Mouse (Mus musculus): ENCODE measurements around the gene Ptpra.

The Ptpra gene

GRCm38 (mm10) chr2:130439840-130440480 lies 10.1 kb upstream of the Ptpra start:
- no peak for DNase-seq (ENCODE audit: extremely low spot score, low spot score)

- no peak for DNase-seq (ENCODE audit: extremely low spot score, low spot score)
These were observed 7.9 kb upstream of the Ptpra start for GRCm38 (mm10) chr2:130442162-130442561.

- DNase-seq (ENCODE audit: extremely low spot score, low spot score) = no peak
These were observed 1.6 kb upstream of the Ptpra start for GRCm38 (mm10) chr2:130448449-130448848.

- DNase-seq (ENCODE audit: extremely low spot score, low spot score) = peak; percentile 41
These were observed 871 bp upstream of the Ptpra start for GRCm38 (mm10) chr2:130449021-130449793.

GRCm38 (mm10) chr2:130450434-130450796 lies 337 bp downstream of the Ptpra start:
- DNase-seq (ENCODE audit: extremely low spot score, low spot score) = no peak

- DNase-seq (ENCODE audit: extremely low spot score, low spot score) = no peak
These were observed 1.1 kb downstream of the Ptpra start for GRCm38 (mm10) chr2:130451086-130451726.

GRCm38 (mm10) chr2:130451727-130452090 lies 1.6 kb downstream of the Ptpra start:
- DNase-seq (ENCODE audit: extremely low spot score, low spot score) = no peak

GRCm38 (mm10) chr2:130452266-130452665 lies 2.2 kb downstream of the Ptpra start:
- no peak for DNase-seq (ENCODE audit: extremely low spot score, low spot score)

GRCm38 (mm10) chr2:130453421-130453820 lies 3.3 kb downstream of the Ptpra start:
- DNase-seq (ENCODE audit: extremely low spot score, low spot score) = no peak

- no peak for DNase-seq (ENCODE audit: extremely low spot score, low spot score)
These were observed 4.8 kb downstream of the Ptpra start for GRCm38 (mm10) chr2:130454748-130455370.

- no peak for DNase-seq (ENCODE audit: extremely low spot score, low spot score)
These were observed 7.8 kb downstream of the Ptpra start for GRCm38 (mm10) chr2:130457871-130458270.

- DNase-seq (ENCODE audit: extremely low spot score, low spot score) = no peak
These were observed 9.5 kb downstream of the Ptpra start for GRCm38 (mm10) chr2:130459576-130459975.

- DNase-seq (ENCODE audit: extremely low spot score, low spot score) = no peak
These were observed 11.4 kb downstream of the Ptpra start for GRCm38 (mm10) chr2:130461287-130462071.

- DNase-seq (ENCODE audit: extremely low spot score, low spot score) = no peak
These were observed 16.4 kb downstream of the Ptpra start for GRCm38 (mm10) chr2:130466438-130466837.

GRCm38 (mm10) chr2:130469366-130469765 lies 19.3 kb downstream of the Ptpra start:
- DNase-seq (ENCODE audit: extremely low spot score, low spot score) = no peak

- DNase-seq (ENCODE audit: extremely low spot score, low spot score) = no peak
These were observed 19.9 kb downstream of the Ptpra start for GRCm38 (mm10) chr2:130469935-130470334.

GRCm38 (mm10) chr2:130472908-130473510 lies 22.9 kb downstream of the Ptpra start:
- DNase-seq (ENCODE audit: extremely low spot score, low spot score) = no peak

- no peak for DNase-seq (ENCODE audit: extremely low spot score, low spot score)
These were observed 25.7 kb downstream of the Ptpra start for GRCm38 (mm10) chr2:130475764-130476163.

GRCm38 (mm10) chr2:130476666-130477297 lies 26.7 kb downstream of the Ptpra start:
- DNase-seq (ENCODE audit: extremely low spot score, low spot score) = no peak

- no peak for DNase-seq (ENCODE audit: extremely low spot score, low spot score)
These were observed 32.1 kb downstream of the Ptpra start for GRCm38 (mm10) chr2:130482177-130482576.

Data from neural tube, embryonic 10.5 days (tissue).